Mouse (Mus musculus) erythroblast, embryonic 14.5 days (primary cell): ENCODE measurements around the gene Ccdc80.

Experiments
- GATA1 ChIP-seq: IDR thresholded peaks from 2 replicates; pipeline ENCODE4 v1.6.1; 2012; ENCODE audit warnings: low read length, inconsistent platforms, mixed read lengths
- TAL1 ChIP-seq: IDR thresholded peaks from 3 replicates; pipeline ENCODE4 v1.6.1; 2012; ENCODE audit warnings: low read length, inconsistent platforms, mixed read lengths

- TF ChIP-seq TAL1 (no peak), GATA1 (no peak)
These were observed 4.4 kb upstream of the Ccdc80 start for GRCm38 (mm10) chr16:45088842-45089241.
